Mouse (Mus musculus) large intestine, adult 2 months (tissue): ENCODE data around the gene Gm5678. TPM values are rescaled to one million over a fixed set of nuclear protein-coding genes. Genes with fewer than 3 reads are reported as not detected.

ENCODE experiments used
- DNase-seq: peaks from one replicate; pipeline ENCODE4 v3.0.0-alpha.2; 2012; ENCODE audit warnings: low read depth, low spot score
- WGBS: fragments of 180-500 bp; shearing (Covaris S2); methylation state at CpG from one replicate; pipeline ENCODE4 v1.1.7; 2018; 5-methylcytosine and 5-hydroxymethylcytosine counted together
- polyA plus RNA-seq: library from polyadenylated mRNA; depleted of rRNA; stranded (reverse); fragments of >200 nt; gene quantifications from 2 replicates; pipeline ENCODE4 v1.2.3, GENCODE M21; 2012; rRNA removed

Gene Gm5678
- polyA plus RNA-seq = not detected in 2 replicates

GRCm38 (mm10) chr16:93627761-93628400, at the start of gene Gm5678:
Gene Gm5678, plus strand, starts transcription at chr16:93628097.
- no peak for DNase-seq
- WGBS = 80% methylated on average over 23 of the region's 23 CpGs

- DNase-seq = no peak
These were observed 49.4 kb upstream of the Gm5678 start for GRCm38 (mm10) chr16:93578346-93579005.

DNA sequence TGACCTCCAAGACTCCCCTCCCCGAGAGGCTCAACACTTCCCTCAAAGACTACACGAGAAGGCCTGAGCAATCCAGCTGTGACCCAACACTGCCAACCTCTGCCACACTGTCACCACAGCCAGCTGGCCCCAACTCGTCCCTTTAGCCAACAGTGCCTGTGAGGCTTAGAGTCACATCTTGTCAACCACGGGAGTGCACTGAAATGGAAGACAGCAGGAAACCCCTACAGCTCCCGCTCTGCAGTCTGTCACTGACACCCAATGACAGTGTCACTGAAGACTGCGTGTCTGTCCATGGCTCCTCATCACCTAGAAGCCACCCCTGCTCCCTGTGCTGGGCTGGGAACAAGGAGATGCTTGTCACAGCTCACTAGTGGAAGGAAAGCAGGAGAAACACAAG, 46.8 kb upstream of the Gm5678 start:
- no peak for DNase-seq
- WGBS = 77% methylated on average over 6 of the region's 6 CpGs

More at GRCm38 (mm10) chr16:93578346-93579005, 49.4 kb upstream of the Gm5678 start:
- WGBS = 89% methylated on average over 8 of the region's 8 CpGs

GRCm38 (mm10) chr16:93584976-93585702, 42.8 kb upstream of the Gm5678 start:
- 75% methylated on average over 24 of the region's 24 CpGs for WGBS
- DNase-seq = no peak

DNA sequence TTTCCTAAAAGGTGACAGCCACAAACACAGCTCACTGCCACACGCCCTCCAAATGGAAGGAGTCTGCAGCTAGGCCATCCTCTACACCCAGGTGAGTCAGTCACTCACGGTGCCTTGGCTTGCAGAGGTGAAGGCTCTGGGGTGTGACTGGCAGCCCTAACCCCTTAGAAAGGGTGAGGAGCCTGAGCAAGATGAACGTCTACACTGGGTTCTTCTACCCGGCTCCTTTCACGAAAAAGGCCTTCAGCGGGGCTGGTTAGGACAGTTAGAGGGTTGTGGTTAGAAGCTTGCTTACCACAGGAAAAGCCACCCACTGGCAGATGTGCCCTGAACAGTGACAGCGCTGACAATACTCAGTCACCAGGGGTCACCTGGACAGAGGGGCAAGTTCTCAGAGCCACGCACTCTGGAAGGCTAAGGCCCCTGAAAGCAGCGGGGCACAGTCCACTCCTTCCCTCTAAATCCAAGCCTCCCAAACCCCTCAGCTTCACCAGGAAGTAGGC, 42.1 kb upstream of the Gm5678 start:
- no peak for DNase-seq
- 83% methylated on average over 9 of the region's 9 CpGs for WGBS

DNA sequence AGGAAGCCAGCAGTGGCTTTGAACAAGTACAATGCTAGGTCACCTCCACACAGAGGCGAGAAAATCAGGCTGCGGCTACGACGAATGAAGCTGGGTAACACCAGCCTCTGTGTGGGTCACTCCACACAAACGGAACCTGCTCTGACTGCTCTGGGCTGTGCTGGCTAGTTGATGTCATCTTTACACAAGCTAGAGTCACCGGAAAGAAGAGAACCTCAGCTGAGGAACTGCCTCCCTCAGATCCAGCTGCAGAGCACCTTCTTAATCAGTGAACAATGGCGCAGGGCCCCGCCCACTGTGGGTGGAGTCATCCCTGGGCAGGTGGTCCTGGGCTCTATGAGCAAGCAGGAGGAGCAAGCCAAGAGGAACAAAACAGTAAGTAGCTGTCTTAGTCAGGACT, 41.5 kb upstream of the Gm5678 start:
- WGBS = 81% methylated on average over 8 of the region's 8 CpGs
- no peak for DNase-seq

GRCm38 (mm10) chr16:93588281-93588680, 39.6 kb upstream of the Gm5678 start:
- DNase-seq = no peak
- 67% methylated on average over 4 of the region's 4 CpGs for WGBS

DNA sequence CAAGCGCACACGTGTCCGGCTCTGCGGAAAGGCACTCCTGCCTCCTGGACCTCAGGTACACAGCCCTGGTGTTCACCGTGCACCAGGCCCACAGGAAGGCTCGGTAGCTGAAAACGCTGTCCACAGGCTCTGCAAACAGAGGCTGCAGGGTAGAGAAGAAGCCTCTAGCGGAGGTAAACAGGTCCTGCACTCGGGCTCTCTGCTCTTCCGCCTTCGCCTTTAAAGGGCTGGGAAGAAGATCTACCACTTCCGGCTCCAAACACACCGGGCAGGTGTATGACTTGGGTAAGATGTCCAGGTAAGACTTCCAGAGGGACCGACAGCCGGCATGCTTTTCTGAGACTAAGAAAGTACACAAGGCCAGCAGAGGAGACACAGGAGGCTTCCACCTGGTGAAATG, 37.0 kb upstream of the Gm5678 start:
- no peak for DNase-seq
- 86% methylated on average over 15 of the region's 15 CpGs for WGBS

- no peak for DNase-seq
These were observed 36.2 kb upstream of the Gm5678 start for GRCm38 (mm10) chr16:93591450-93592430.

GRCm38 (mm10) chr16:93592711-93593110, 35.2 kb upstream of the Gm5678 start:
- 95% methylated on average over 3 of the region's 3 CpGs for WGBS
- no peak for DNase-seq

More at GRCm38 (mm10) chr16:93591450-93592430, 36.2 kb upstream of the Gm5678 start:
- 82% methylated on average over 20 of the region's 20 CpGs for WGBS

- WGBS = 90% methylated on average over 8 of the region's 8 CpGs
- no peak for DNase-seq
These were observed 34.5 kb upstream of the Gm5678 start for GRCm38 (mm10) chr16:93593406-93593805.

DNA sequence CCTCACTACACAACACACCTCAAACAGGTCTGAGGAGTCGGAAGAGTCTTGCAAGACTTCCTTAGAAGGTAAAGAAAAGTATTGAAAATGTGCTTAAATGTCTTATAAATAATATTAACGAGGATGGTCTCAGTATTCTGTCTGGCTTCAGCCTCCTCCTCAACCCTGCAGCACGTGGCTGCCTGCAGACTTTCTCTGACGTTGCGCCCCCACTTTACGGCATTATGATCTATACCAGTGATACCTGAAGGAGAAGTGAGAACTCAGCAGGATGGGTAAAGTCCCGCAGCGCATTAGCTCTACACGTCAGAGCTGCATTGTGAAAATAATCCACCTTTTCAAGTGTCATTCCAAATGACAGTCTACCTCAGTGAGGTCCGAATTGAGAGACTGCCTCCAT, 33.4 kb upstream of the Gm5678 start:
- 93% methylated on average over 10 of the region's 10 CpGs for WGBS
- no peak for DNase-seq

DNA sequence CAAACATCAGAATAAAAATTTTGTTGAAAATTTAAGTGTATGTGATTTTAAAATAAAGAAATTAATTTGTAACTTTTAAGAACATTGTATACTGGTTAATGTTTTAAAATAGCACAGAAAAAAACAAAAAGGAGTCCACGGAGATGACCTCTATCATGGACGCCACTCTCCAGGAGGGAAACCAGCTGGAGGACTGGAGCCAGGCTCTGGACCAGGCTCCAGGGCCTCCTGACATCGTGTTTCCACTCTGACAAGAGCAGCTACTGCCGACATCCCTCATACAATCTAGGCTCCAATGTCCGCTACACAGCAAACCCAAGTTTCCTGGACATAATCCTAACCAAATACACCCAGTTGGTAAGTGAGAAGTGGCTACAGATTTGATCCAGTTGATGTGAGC, 32.1 kb upstream of the Gm5678 start:
- 81% methylated on average over 5 of the region's 5 CpGs for WGBS
- no peak for DNase-seq

DNA sequence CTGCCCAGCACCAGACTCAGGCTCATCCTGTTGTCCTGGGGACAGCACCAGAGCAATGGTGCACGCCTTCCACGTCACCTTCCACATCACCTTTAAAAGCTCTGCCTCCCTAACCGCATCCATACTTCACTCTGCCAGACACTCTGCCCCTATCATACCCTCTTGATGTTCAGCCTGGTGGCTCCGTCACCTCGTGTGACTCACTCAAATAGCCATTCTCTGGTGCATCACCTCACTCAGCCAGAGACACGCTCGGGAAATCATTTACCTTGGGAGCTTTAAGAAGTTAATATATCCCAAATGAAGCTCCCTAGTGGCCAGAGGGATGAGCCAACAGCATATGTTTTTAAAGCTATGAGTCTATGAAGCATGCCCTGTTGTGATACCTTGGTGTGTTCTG, 31.1 kb upstream of the Gm5678 start:
- DNase-seq = no peak
- WGBS = 94% methylated on average over 7 of the region's 7 CpGs

DNA sequence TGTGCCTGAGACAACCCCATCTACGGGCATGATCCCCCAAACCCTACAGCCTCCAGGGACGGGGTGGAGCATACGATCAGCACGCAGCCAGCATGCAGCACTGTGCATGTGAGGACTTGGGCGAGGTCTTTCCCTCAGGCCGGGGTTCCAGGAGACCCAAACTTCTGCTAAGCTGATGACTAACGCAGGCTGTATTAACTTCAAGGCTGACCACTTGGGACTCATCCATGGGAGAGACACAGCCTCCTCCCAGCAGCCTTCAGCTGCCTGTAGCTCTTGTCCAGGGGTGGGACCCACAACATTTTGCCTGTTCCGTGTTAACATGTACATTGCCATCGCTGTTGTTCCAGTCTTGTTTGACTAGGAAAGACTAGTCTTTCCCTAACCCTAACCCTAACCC, 30.3 kb upstream of the Gm5678 start:
- no peak for DNase-seq
- 94% methylated on average over 9 of the region's 9 CpGs for WGBS

- DNase-seq = no peak
- 68% methylated on average over 6 of the region's 6 CpGs for WGBS
These were observed 28.4 kb upstream of the Gm5678 start for GRCm38 (mm10) chr16:93599461-93599860.

DNA sequence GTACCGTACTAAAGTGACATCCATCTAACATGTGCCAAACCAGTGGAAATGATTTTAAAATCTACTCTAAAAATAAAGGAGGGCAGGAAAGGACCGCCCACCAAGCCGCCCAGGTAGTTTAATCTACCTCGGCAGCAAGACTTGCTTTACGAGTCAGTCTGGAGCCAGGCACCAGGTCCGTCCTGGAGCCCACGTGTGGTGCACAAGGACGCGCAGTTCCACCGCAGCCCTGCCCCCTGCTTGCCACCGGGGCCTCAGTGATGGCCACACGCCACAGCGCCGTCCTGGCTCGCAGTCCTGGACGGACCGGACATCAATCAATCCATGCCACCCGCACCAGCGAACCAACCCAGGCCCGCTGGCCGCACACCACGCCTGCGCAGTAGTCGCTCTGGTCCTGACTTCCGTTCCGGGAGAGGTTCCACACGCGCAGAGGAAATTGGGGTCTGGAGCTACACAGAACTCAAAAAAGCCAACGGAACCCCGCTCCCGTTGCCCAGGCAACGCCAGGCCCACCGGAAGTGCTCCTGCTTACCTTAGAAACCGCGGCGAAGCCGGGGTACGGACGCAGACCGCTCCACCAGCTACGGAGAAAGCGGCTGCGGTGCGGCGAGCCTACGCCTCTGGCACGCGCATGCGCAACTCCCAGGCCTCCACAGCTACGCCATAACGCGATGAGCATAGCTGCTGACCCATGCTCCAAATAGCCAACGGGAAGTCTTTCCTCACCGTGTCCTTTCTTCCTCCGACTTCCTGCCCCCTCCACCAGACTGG, 24.3 kb upstream of the Gm5678 start, which contains the start of gene Setd4:
Gene Setd4 (minus strand): TSS at position 625 of the 774 bp plus-strand sequence.
- WGBS = under 1% methylated on average over 55 of the region's 55 CpGs
- DNase-seq = no peak

GRCm38 (mm10) chr16:93604481-93604969, 23.4 kb upstream of the Gm5678 start:
- whole genome bisulfite sequencing = 8% methylated on average over 16 of the region's 16 CpGs
- DNase-seq = no peak
